Mouse (Mus musculus) forelimb bud, embryonic 11.5 days (tissue): ENCODE data around the gene Dynlt1f.
"Not testable (repeated sequence)": the region's sequence is repeated elsewhere in the genome, so short reads cannot be mapped to it uniquely, and the experiment has no call there.

Experiments
- DNase-seq: peaks from one replicate; pipeline ENCODE4 v3.0.0-alpha.2; 2012; ENCODE audit warnings: low read depth, low spot score

Dynlt1f gene

DNA sequence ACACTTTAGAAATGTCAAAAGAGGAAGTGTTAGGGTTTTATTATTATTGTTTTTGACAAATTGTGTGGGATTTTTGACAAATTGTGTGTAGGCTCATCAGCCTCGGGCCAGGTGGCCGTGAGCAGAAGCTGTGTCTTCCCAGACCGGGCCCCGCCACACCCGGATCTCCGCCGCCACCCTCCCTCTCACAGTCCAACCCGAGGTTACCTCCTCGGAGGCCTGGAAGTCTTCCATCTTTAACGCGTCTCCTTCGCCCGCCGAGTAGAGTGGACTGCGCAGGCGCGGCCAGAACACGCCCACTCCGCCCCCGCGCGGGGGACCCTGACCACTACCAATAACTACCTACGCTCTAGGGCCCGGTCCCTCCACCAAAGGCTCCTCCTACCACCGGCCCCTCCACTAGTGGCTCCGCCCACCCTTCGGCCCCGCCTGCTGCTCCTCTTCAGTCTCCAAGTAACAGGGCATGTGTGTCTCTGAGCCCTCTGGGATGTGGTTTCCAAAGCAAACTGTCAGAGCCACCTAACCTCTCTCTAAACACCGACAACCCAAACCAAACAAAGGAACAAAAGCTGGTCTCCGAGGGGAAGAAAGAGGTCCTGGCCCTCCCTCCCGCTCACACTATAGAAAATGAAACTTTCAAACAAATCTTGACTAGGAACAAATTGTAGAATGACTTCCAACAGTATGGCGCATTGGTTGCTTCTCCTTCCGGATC, at the start of gene Dynlt1f:
TSS of gene Dynlt1f (minus strand) at position 334 of the 715 bp plus-strand sequence.
- DNase-seq: not testable (repeated sequence)

DNA sequence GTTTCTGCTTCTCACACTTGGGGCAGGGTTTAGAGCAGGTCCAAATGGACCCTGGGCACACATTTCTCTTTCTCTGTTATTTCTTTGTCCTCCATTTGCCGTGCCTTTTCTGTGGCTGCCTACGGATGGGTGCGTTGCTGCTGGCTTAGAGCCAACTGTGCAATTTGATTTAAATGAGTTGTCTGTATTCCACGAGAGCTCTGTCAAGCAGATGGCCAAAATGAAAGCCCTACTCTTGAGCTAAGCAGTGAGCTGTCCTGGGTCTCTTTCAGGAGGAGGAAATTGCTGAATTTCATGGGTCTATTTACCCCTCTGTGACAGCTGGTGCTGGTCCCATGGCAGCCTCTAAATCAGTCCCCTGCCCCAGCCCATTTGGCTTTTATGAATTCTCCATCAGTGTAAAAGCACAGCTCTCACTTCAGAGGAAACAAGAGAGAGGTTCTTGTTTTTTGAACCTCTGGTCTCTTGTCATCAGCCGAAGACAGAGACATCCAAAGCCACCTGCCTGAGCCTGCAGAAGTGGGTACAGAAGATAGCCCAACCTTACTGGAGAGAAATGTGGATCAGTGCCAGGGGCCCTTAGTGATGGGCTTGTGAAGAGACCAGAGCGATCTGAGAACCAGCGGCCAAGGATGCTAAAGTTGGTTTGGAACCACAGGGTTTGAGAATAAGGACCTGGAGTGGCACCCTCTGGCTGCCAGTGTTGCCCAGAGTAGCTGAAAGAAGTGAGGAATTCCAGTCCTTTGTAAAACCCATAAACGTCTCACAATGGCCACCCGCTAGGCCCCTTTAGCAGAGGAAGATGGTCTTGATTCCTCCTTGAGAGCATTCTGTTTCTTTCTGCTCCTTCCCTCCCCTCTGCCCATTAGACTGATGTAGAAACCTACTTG, 47.9 kb upstream of the Dynlt1f start:
- DNase-seq: not testable (repeated sequence)

DNA sequence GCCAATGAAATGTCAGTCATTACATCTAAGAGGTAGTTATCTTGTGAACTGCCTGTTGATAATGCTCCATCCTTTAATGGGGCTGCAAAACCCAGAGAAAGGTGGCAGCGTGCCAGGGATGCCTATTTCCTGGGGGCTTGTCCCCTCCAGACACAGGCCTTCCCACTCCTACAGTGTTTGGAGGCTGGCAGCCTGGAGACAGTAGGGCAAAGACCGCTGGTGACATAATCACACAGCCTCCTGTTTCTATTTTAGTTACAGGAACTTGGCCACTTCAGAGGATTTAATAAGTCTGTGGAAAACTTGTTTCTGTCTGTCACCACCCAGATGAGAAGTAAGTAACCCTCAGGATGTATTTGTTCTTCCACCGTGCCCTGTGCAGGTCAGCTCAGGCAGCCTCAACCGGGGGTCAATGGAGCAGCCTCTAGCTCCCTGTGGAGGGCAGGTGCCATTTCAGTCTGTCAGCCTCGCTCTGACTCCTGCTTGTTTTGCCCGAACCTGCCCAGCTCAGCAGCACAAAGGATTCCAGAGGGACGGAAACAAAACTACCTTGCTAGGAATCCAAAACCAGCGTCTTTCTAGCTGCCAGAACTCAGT, 47.0 kb upstream of the Dynlt1f start:
- DNase-seq: not testable (repeated sequence)

DNA sequence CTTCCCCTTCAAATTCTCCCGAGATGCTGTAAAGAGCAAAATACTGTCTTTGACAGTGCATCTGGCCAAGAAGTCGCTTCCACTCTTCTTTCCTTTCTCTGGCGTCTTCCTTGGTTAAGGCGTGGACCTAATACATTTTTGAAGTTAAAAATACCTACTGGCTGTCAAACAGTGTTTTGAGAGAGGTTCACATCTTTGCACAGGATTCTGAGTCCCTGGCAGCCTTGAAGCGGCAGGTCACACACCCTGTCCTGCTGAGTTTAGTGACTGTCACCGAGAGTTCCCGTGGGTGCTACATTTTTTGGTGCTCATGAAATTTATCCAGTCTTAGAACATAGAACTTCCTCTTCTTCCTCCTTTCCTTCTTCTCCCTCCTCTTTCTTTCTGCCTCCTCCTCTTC, 44.4 kb upstream of the Dynlt1f start:
- DNase-seq: not testable (repeated sequence)

DNA sequence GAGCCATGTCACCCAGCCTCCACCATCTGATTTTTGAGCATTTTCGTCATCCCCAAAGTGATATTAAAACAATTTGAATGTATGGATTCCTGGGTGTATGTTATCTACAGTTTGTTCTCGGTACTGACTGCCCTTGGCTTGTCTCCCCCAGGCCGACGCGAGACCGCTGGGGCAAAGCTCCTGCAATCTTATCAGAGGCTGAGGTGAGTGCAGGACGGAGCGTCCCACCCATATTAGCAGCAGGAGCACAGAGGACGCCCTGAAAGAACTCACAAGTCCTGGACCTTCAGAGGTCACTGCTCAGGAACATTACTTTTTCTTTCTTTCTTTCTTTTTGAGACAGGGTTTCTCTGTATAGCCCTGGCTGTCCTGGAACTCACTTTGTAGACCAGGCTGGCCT, 43.8 kb upstream of the Dynlt1f start:
- not testable (repeated sequence) for DNase-seq

DNA sequence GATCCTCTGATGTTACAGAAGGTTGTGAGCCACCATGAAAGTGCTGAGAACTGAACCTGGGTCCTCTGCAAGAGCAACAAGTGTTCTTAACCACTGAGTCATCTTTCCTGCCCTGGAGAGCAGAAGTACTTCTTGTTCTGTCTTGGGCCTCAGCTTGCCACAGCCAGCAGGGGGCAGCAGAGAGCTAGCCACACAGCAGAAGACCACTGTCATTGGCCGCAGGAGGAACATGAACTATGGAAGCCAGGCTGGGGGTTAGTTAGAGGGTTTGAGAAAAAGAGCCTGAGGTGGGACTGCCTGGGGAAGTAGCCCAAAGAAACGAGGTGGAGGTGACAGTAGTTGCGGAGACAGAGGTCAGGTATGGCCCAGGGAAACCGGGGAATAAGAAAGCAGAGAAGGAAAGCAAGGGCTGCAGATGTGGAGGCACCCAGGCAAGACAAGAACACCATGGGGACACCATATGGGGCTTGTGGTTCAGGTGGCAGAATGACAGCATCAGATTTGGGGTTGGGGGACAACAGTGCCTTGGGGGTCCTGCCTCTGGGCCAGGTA, 41.6 kb upstream of the Dynlt1f start:
- peak; percentile 26 for DNase-seq

DNA sequence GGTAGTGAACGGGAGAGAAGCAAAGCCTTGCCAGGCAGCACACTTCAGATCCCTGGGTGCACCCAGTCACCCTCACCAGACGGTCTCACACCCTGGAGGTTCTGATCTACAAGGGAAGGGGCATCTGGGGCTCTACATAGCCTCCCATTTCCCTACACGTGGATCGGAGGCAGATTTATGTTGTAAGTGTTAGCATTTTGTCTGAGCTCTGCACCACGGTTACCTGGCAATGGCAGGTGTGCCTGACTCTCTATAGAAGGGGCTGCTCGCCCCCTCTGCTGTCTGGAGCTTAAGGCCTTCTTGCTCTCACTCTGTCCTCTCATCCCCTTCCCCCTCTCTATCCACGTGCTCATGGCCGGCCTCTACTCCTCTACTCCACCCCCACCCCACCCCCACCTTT, 40.8 kb upstream of the Dynlt1f start:
- DNase-seq: not testable (repeated sequence)

DNA sequence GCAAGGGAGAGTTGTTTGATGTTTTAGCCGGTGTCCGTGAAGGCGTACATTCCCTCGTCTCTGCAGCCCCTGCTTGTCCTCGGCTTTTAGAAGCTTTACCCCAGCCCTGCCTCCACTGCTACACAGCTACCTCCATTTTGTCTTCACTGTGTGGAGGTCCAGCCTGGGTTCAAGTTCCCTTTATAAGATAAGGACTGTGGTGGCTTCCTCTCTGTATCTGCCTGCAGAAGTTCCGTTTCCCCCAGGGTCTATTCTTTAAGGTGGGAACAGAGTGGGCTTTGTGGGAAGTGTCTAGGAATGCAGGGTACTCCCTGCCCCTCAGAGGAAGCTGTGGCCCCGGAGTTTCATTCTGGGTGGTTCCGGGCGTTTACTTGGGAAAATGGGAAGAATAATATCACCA, 40.0 kb upstream of the Dynlt1f start:
- DNase-seq: not testable (repeated sequence)

DNA sequence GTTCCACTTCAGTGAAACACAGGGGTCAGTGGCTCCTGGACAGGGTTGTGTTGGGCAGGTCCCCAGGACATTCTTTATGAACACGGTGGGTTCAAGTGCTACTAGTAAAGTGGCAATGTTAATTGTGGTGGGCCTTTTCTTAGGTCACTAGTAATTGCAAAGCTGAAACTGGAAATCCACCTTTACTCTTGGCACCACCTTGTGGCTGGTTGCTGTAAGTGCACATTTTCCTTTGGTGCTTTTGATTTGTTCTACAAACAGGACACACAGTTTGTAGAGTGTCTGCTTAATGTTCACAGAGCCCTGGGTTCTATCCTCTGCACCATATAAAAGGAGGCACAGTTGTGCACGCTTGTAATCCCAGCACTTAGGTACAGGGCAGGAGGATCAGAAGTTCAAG, 35.9 kb upstream of the Dynlt1f start:
- DNase-seq: peak; percentile 69

DNA sequence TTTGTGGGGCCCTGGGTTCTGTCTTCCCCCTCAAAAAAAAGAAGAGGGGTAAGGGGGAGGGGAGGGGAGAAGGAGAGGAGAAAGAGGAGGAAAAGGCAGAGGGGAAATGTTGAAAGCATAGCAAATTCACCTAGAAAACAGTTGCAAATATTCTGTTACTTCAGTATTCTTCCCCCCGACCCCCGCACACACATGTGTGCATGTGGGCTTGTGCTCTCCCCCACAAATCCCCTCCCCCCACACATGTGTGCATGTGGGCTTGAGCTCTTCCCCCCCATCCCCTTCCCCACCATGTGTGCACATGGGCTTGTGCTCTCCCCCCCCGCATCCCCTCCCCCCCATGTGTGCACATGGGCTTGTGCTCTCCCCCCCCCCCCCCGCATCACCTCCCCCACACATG, 33.6 kb upstream of the Dynlt1f start:
- not testable (repeated sequence) for DNase-seq

DNA sequence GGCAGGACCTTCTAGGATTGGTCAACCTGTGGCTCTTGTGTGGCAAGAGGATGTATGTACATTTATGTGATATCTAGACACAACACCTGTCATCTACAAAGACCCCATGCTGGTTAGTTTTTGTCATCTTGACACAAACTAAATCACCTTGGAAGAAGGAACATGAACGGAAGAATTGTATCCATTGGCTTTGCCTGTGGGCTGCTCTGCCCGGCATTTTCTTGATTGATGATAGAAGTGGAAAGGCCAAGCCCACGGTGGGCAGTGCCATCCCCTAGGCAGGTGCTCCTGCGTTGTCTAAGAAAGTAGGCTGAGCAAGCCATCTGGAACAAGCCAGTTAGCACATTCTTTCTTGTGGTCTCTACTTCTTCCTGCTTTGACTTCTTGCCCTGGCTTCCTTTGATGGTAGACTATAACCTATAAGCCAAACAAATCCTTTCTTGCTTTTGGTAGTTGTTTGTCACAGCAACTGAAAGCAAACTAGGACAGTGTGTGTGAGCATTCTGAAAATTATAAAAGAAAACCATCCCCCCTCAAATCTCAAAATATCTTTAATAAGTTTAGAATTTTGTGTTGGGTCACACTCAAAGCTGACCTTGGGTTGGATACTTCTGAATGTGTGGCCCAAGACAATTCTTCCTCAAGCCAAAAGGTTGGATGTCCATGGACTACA, 30.7 kb upstream of the Dynlt1f start:
- DNase-seq: not testable (repeated sequence)

DNA sequence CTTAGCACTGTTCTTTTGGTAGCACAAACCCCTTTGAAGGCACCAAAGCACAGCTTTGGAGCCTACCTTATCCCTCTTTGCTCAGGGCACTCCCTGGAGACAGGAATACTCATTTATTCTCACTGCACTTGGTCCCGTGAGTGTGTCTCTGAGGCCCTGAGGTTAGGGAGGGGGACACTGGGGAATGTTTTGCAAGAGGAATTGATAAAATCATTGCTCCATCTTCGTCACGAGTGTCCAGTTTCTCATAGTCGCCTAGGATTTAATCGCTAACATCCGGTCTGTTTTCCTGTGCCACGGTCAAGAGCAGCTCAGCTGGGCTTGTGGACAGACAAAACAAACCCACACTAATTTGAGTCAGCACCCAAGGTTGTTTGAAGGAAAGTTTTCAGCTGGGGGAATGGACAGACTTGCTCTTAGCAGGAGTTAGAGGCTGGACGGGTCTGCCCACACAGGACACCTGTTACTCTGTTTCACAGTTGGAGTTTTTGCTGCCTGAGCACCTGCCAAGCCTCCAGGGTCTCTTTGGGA, 29.7 kb upstream of the Dynlt1f start:
- DNase-seq: not testable (repeated sequence)

DNA sequence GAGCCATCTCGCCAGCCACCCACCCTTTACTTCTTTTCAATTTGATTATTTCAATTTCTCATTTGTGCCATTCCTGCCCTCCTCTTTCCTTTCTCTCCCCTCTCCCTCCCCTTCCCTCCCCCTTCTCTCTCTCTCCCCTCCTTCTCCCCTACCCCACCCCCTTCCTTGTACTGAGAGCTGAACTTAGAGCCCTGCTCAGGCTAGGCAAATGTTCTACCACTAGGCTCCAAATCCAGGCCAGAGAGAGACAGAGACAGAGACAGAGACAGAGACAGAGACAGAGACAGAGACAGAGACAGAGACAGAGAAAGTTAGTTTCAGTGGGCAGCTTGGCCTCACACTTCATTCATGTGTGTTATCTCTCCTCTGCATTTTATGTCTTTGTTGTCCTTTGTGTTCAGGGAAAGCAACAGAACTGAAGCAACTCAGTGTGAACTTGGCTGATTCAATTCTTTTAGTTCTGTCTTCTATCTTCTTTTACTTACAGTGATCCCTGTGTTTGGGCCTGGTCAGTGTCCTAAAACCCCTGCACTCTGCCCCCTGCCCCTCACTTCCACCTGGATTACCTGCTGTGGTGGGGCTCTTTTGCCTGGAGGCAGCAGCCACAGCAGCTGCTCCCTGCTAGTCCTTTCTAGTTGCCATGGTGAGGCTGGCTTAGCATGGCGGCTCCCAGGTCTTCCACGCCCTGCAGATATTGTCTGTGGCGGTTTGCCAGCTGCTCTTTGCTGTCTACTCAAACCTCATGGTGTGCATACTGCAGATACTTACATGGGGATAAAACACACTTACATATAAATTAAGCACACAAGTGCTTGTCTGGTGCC, 29.0 kb upstream of the Dynlt1f start:
- not testable (repeated sequence) for DNase-seq

DNA sequence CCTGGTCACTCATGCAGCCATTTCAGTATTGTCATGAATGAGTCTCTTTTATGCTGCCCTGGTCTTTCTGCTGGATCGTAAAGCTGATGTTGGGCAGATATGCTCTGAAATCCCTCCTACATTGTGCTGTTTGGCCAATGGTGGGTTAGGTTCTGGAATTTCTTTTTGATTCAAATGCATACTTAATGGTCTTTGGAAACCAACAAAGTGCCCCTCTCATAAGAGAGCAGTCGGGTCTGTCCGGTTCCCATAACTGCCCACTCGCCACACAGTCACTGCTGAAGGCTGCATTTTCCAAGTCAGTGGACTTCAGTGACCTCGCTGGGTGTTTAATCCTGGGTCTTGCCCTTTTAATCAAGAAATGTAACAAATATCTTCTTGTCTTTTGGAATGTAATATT, 28.0 kb upstream of the Dynlt1f start:
- not testable (repeated sequence) for DNase-seq

DNA sequence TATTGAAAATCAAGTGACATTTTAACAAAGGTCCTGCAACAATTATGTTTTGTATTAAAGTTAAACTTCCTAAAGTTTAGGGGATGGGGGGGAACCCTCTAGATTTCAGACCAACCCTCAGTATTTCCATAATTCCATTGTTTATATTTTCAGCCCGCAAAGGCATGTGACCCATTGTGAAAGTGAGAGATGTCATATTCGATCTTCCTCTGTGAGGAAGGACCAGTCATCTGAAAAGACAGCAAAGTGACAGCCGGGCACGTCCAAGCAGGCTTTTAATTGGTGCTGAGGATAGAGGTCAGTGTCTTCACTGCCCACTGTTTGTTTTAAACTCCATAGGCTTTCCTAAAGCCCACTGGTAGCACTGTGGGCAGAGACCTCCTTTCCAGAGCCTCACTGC, 26.0 kb upstream of the Dynlt1f start:
- DNase-seq: not testable (repeated sequence)

DNA sequence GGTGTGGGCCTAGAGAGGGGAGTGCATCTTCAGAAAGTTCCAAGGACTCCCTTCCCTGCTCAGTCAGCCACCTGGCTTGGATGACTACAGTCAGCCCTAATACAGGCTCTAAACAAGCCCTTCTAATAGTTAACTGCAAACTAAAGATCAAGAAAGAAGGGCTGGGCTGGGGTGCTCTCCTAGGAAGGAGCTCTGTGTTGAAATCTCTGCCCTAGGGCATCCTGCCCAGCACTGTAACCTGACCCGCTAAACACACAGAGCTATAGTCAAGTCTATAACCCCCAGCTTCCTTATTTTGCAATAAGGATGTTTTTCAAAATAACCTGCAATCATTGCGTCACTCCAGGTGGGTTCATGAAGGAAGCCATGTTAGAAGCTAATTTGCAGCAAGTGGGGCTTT, 22.4 kb upstream of the Dynlt1f start:
- not testable (repeated sequence) for DNase-seq

DNA sequence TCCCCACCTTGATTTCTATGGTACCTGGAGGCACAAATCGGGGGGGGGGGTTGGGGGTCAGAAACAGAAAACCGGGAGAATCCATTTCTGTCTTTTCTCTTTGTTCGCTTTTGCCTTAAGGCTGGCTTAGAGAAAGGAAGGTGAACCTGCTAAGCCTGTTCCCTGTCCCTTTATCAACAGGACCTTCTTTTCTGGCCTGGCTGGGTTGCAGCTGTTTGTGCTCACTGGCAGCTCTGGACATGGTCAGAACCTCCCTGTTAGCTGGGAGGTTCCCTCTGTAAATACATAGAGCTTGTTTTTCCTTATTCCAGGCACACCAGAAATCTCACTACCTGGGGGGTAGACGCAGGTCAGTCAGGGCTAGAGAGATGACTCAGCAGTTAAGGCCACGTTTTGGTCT, 18.6 kb upstream of the Dynlt1f start:
- DNase-seq: not testable (repeated sequence)

DNA sequence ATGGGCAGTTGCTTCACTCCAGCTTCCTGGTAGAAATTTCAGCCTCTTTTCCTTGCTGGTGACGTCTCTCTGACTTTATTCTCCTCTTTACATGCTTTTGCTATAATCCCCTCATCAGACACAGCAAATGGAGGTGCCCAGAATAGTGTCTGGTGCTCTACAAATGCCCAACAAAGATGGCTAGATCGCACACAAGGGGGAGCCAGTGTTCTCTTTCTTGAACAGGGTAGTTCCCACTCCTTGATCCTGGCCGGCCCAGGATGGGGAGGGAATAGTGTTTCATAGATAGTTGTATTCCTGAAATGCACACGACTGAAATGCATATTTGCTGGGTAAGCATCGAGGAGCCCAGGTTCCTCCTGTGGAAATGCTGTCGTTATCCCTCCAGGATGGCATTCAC, 12.8 kb upstream of the Dynlt1f start:
- not testable (repeated sequence) for DNase-seq

DNA sequence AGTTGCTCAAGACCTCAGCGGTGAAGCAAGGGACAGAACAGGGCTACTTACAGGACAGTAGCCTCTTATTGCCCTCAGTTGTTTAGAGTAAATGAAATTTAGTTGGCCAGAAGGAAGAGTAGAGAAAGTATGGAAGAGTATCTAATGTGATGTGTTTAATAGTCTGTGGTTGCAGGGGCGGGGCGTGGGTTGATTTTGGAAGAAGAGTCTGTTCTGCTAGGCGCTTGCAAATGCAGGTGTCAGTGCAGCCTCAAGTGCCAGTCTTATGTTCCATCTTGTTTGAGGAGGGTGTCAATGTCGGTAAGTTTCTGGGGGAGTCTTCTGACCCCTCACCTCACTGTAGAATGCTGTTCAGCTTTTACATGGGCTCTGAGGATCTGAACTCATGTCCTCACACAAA, 9.7 kb upstream of the Dynlt1f start:
- DNase-seq: not testable (repeated sequence)

DNA sequence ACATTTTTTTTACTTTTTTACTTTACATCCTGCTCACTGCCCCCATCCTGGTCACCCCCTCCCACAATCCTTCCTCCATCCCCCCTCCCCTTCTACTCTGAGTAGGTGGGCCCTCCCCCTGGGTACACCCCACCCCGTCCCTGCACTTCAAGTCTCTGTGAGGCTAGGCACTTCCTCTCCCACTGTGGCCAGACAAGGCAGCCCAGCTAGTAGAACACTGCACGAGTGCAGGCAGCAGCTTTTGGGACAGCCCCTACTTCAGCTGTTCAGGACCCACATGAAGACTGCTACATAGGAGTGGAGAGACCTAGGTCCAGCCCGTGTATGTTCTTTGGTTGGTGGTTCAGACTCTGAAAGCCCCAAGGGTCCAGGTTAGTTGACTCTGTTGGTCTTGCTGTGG, 7.1 kb upstream of the Dynlt1f start:
- not testable (repeated sequence) for DNase-seq
